Mouse (Mus musculus) cerebellum, adult 11-12 months (tissue): ENCODE data around the gene Gm5105.

Experiments
- DNase-seq: peaks from one replicate; pipeline ENCODE4 v3.0.0; 2022

Gm5105 gene

GRCm38 (mm10) chr3:138067288-138067687 is at the start of gene Gm5105:
Gene Gm5105 (minus strand): TSS chr3:138067388.
- no peak for DNase-seq

GRCm38 (mm10) chr3:138116871-138117270 is 49.7 kb upstream of the Gm5105 start:
- DNase-seq, result no peak

GRCm38 (mm10) chr3:138114106-138114505 is 46.9 kb upstream of the Gm5105 start:
- DNase-seq, result no peak

- no peak for DNase-seq
These were observed 44.0 kb upstream of the Gm5105 start for GRCm38 (mm10) chr3:138110910-138111782.

- DNase-seq, result no peak
These were observed 39.7 kb upstream of the Gm5105 start for GRCm38 (mm10) chr3:138106887-138107286.

- no peak for DNase-seq
These were observed 37.9 kb upstream of the Gm5105 start for GRCm38 (mm10) chr3:138105056-138105455.

- no peak for DNase-seq
These were observed 36.5 kb upstream of the Gm5105 start for GRCm38 (mm10) chr3:138103690-138104089.

- no peak for DNase-seq
These were observed 34.7 kb upstream of the Gm5105 start for GRCm38 (mm10) chr3:138101936-138102335.

- DNase-seq, result no peak
These were observed 30.5 kb upstream of the Gm5105 start for GRCm38 (mm10) chr3:138097718-138098117.

GRCm38 (mm10) chr3:138096263-138097028 is 29.3 kb upstream of the Gm5105 start:
- no peak for DNase-seq

- DNase-seq, result no peak
These were observed 28.5 kb upstream of the Gm5105 start for GRCm38 (mm10) chr3:138095718-138096117.

- DNase-seq, result no peak
These were observed 28.1 kb upstream of the Gm5105 start for GRCm38 (mm10) chr3:138095301-138095700.

GRCm38 (mm10) chr3:138083896-138084295 is 16.7 kb upstream of the Gm5105 start:
- DNase-seq, result no peak

GRCm38 (mm10) chr3:138083073-138083637 is 16.0 kb upstream of the Gm5105 start:
- DNase-seq, result peak; percentile 49

- no peak for DNase-seq
These were observed 11.5 kb upstream of the Gm5105 start for GRCm38 (mm10) chr3:138078701-138079100.

GRCm38 (mm10) chr3:138077476-138078340 is 10.5 kb upstream of the Gm5105 start:
- DNase-seq, result peak; percentile 58

- no peak for DNase-seq
These were observed 8.0 kb upstream of the Gm5105 start for GRCm38 (mm10) chr3:138075209-138075608.

GRCm38 (mm10) chr3:138074214-138074613 is 7.0 kb upstream of the Gm5105 start:
- DNase-seq, result no peak

GRCm38 (mm10) chr3:138071476-138072073 is 4.4 kb upstream of the Gm5105 start:
- no peak for DNase-seq

GRCm38 (mm10) chr3:138071004-138071403 is 3.8 kb upstream of the Gm5105 start:
- no peak for DNase-seq

- DNase-seq, result no peak
These were observed 2.7 kb upstream of the Gm5105 start for GRCm38 (mm10) chr3:138069756-138070511.
